Mouse (Mus musculus): ENCODE data around the gene Ccdc155. TPM values are rescaled to one million over a fixed set of nuclear protein-coding genes. Genes with fewer than 3 reads are reported as not detected.

Gene Ccdc155
- polyA plus RNA-seq, 1 experiment, result 0.20 TPM

DNA sequence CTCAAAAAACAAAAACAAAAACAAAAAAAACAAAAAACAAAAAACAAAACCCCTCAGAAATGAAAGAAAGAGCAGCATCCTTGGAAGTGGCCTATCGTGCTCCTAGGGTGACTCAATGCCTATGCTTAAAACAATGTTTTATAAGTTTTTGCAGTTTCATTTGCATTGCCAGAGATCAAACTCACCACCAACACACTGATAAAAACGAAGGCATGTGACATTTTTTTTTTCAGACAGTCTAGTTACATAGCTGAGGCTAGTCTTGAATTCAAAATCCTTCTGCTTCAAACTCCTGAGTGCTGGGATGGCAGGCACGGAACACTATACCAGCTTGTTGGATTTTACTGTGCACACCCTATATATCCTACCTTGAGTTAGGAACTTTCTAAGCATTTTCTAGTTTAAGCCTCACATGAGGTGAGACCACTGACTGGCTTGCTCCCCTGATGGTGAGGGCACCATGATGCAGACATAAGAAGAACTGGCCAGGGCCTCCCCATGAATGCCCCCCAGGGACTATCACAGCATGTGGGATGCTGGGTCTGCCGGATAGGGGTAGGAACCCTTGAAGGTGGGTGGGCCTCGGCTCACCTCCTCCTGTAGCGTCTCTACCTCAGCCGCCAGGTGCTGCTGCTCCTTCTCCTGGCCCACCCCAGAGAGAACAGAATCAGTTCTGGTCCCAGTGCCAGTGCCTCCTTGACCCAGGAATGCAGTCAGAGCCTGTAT is 11.9 kb downstream of the Ccdc155 start:
- Histone ChIP-seq H3K27me3 (ENCODE audit: control insufficient read depth, insufficient read depth, low read length) (no peaks in the 10 kb centered on the region), H3K4me1 (ENCODE audit: control insufficient read depth, insufficient read depth, insufficient read length) (no peaks in the 10 kb centered on the region), H3K4me3 (ENCODE audit: extremely low read depth, insufficient read depth, insufficient read length) (no peak overlapping the region), H3K27ac (ENCODE audit: insufficient read depth, low read length) (no peak overlapping the region), H3K36me3 (ENCODE audit: control insufficient read depth, insufficient read depth, low read length) (no peaks in the 10 kb centered on the region)
- no peak for DNase-seq (ENCODE audit: low read depth in 1 of 2, low spot score in 2 of 2)
- 85% methylated on average over 7 of the region's 7 CpGs for WGBS
- TF ChIP-seq CTCF (IDR thresholded peaks at IDR 0.05; ENCODE audit: extremely low read depth, insufficient read depth, insufficient read length, insufficient replicate concordance) (no peak), POLR2A (IDR thresholded peaks at IDR 0.05; ENCODE audit: low read depth, low read length) (no peak)

DNA sequence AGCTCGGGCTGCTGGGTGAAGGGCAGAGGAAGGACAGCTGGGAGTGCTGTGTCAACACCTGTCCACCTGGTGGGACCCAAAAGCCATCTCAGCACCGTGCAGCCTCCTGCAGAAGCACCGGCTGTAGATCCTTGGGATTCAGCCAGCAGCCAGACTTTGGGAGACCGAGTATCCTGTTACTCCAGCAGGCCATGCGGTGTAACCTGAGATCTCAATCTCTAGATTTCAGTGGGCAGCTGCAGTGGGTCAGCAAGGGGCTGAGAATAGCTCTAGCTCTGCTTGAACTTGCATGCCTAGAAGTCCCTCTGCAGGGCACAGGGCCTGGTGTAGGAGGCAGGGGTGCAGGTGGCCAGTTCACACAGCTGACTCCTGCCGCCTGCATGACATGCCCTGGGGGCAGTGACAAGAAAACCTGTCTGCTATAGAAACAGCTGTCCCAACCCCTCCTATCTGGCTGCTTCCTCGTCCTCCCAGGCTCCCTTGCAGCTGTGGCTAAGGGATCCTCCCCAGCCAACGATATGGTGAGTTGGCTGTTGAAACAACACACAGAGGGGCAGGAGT is 12.8 kb downstream of the Ccdc155 start:
- Histone ChIP-seq H3K27ac (ENCODE audit: insufficient read depth, low read length) (no peak overlapping the region), H3K36me3 (ENCODE audit: control insufficient read depth, insufficient read depth, low read length) (no peaks in the 10 kb centered on the region), H3K4me3 (ENCODE audit: extremely low read depth, insufficient read depth, insufficient read length) (no peak overlapping the region), H3K27me3 (ENCODE audit: control insufficient read depth, insufficient read depth, low read length) (no peaks in the 10 kb centered on the region), H3K4me1 (ENCODE audit: control insufficient read depth, insufficient read depth, insufficient read length) (no peaks in the 10 kb centered on the region)
- no peak for TF ChIP-seq POLR2A (IDR thresholded peaks at IDR 0.05; ENCODE audit: low read depth, low read length)
- no peak for TF ChIP-seq CTCF (IDR thresholded peaks at IDR 0.05; ENCODE audit: extremely low read depth, insufficient read depth, insufficient read length, insufficient replicate concordance)
- 49% methylated on average over 8 of the region's 8 CpGs for WGBS
- DNase-seq (ENCODE audit: low read depth in 1 of 2, low spot score in 2 of 2), result no peak

DNA sequence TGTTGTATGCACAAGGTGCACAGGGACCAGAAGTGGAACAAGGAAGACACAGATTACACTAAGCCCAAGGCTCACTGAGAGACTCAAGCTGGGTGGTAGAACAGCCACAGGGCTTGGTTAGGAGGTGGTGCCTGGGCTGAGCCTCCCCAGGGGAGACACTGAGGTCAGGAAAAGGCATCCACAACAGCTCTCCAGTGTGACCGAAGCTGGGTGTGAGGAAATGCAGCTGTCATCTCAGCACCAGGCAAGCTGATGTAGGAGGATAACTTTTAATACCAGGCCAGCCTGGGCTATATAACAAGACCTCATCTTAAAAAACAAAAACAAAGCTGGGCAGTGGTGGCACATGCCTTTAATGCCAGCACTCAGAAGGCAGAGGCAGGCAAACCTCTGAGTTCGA is 13.5 kb downstream of the Ccdc155 start:
- Histone ChIP-seq H3K27me3 (ENCODE audit: control insufficient read depth, insufficient read depth, low read length) (no peaks in the 10 kb centered on the region), H3K36me3 (ENCODE audit: control insufficient read depth, insufficient read depth, low read length) (no peaks in the 10 kb centered on the region), H3K27ac (ENCODE audit: insufficient read depth, low read length) (no peak overlapping the region), H3K4me3 (ENCODE audit: extremely low read depth, insufficient read depth, insufficient read length) (no peak overlapping the region), H3K4me1 (ENCODE audit: control insufficient read depth, insufficient read depth, insufficient read length) (no peaks in the 10 kb centered on the region)
- TF ChIP-seq CTCF (IDR thresholded peaks at IDR 0.05; ENCODE audit: extremely low read depth, insufficient read depth, insufficient read length, insufficient replicate concordance), result no peak
- TF ChIP-seq POLR2A (IDR thresholded peaks at IDR 0.05; ENCODE audit: low read depth, low read length), result no peak
- no peak for DNase-seq (ENCODE audit: low read depth in 1 of 2, low spot score in 2 of 2)
- WGBS, result 51% methylated on average over 2 of the region's 2 CpGs

DNA sequence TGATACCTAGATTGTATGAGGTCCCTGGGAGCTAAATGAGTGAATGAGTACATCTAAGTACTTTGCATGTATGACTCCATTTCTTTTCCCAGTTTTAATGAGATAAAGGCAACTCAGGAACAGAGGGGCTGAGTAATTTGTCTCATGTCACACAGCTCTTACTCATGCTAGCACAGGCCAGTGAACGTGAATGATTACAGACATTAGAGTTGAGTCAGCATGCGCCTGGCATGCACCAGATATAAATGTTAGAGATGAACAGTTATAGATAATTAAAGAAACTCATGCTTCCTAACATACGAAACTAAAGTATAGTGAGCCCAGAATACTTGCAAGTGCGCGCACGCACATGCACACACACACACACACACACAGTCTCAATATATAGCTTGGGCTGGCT is 14.5 kb downstream of the Ccdc155 start:
- Histone ChIP-seq H3K27ac (ENCODE audit: insufficient read depth, low read length) (no peak overlapping the region), H3K27me3 (ENCODE audit: control insufficient read depth, insufficient read depth, low read length) (no peaks in the 10 kb centered on the region), H3K4me3 (ENCODE audit: extremely low read depth, insufficient read depth, insufficient read length) (no peak overlapping the region), H3K4me1 (ENCODE audit: control insufficient read depth, insufficient read depth, insufficient read length) (no peaks in the 10 kb centered on the region), H3K36me3 (ENCODE audit: control insufficient read depth, insufficient read depth, low read length) (no peaks in the 10 kb centered on the region)
- no peak for TF ChIP-seq POLR2A (IDR thresholded peaks at IDR 0.05; ENCODE audit: low read depth, low read length)
- no peak for TF ChIP-seq CTCF (IDR thresholded peaks at IDR 0.05; ENCODE audit: extremely low read depth, insufficient read depth, insufficient read length, insufficient replicate concordance)
- 83% methylated on average over 6 of the region's 6 CpGs for WGBS
- no peak for DNase-seq (ENCODE audit: low read depth in 1 of 2, low spot score in 2 of 2)

DNA sequence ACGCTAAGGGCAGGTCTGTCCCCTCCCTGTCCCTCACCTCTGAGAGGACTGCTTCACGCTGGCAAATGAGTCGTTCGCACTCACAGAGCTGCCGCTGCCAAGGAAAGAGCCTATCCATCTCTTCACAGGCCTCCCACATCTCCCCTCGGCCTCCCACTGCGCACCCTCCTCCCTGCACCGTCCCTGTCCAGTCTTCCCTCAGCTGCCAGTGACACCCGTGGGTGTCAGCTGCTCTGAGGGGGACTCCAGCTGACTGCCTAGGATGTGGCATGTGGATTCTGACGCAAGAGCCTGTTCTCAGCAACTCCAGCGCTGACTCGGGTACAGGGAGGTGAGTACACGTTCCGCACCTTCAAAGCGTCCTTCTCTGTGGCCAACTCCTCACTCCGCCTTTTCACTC is 15.1 kb downstream of the Ccdc155 start:
- no peak overlapping the region for H3K4me3 ChIP-seq (ENCODE audit: extremely low read depth, insufficient read depth, insufficient read length)
- H3K36me3 ChIP-seq (ENCODE audit: control insufficient read depth, insufficient read depth, low read length), result no peaks in the 10 kb centered on the region
- no peak for DNase-seq (ENCODE audit: low read depth in 1 of 2, low spot score in 2 of 2)
- H3K27ac ChIP-seq (ENCODE audit: insufficient read depth, low read length), result no peak overlapping the region
- 65% methylated on average over 16 of the region's 16 CpGs for WGBS
- H3K27me3 ChIP-seq (ENCODE audit: control insufficient read depth, insufficient read depth, low read length), result no peaks in the 10 kb centered on the region
- TF ChIP-seq POLR2A (IDR thresholded peaks at IDR 0.05; ENCODE audit: low read depth, low read length) (no peak), CTCF (IDR thresholded peaks at IDR 0.05; ENCODE audit: extremely low read depth, insufficient read depth, insufficient read length, insufficient replicate concordance) (no peak)
- no peaks in the 10 kb centered on the region for H3K4me1 ChIP-seq (ENCODE audit: control insufficient read depth, insufficient read depth, insufficient read length)

DNA sequence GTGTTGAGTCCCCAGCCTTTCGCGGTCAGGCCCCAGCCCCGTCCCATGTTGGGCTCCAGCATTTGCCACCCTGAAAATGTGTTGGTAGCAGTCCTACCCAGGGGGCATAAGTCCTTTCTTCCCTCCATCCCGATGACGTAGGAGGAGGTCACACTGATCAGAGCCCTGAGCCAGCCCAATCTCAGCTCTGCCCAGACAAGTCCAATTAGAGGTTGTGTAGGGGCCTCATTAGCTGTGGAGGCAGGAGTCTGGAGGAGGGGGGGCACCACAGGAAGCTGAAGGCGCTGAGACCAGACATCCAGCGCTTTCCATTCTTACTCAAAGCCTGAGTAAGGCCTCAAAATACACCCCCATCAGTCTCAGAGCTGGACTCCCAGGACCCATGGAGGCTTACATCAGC is 18.8 kb downstream of the Ccdc155 start:
- WGBS, result 79% methylated on average over 7 of the region's 7 CpGs
- Histone ChIP-seq H3K27ac (ENCODE audit: insufficient read depth, low read length) (no peak overlapping the region), H3K27me3 (ENCODE audit: control insufficient read depth, insufficient read depth, low read length) (peaks cover 12% of the 10 kb centered on the region), H3K4me1 (ENCODE audit: control insufficient read depth, insufficient read depth, insufficient read length) (peaks cover 4% of the 10 kb centered on the region; the same call in 1 of the 2 replicates), H3K36me3 (ENCODE audit: control insufficient read depth, insufficient read depth, low read length) (no peaks in the 10 kb centered on the region), H3K4me3 (ENCODE audit: extremely low read depth, insufficient read depth, insufficient read length) (no peak overlapping the region)
- no peak for DNase-seq (ENCODE audit: low read depth in 1 of 2, low spot score in 2 of 2)
- no peak for TF ChIP-seq CTCF (IDR thresholded peaks at IDR 0.05; ENCODE audit: extremely low read depth, insufficient read depth, insufficient read length, insufficient replicate concordance)
- no peak for TF ChIP-seq POLR2A (IDR thresholded peaks at IDR 0.05; ENCODE audit: low read depth, low read length)

DNA sequence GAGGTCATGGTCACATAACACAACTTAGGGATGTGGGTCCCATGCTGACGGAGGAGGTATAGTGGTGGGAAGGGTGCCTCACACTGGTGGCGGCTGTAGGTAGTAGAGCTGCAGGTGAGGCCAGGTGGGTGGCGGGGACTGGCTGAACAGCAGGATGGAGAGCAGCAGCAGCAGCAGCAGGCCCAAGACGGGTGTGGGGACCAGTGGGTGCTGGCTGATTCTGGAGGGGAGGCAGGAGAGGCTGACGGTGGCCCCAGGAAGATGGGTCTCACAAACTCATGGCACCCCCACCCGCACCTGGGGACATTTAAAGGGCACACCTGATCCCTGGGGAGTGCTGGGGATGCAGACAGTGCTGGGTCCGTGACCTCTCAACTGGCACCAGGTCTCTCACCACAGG is 21.0 kb downstream of the Ccdc155 start:
- Histone ChIP-seq H3K4me3 (ENCODE audit: extremely low read depth, insufficient read depth, insufficient read length) (no peak overlapping the region), H3K36me3 (ENCODE audit: control insufficient read depth, insufficient read depth, low read length) (no peaks in the 10 kb centered on the region), H3K27ac (ENCODE audit: insufficient read depth, low read length) (no peak overlapping the region), H3K27me3 (ENCODE audit: control insufficient read depth, insufficient read depth, low read length) (peaks cover 14% of the 10 kb centered on the region), H3K4me1 (ENCODE audit: control insufficient read depth, insufficient read depth, insufficient read length) (peaks cover 4% of the 10 kb centered on the region; the same call in 1 of the 2 replicates)
- 85% methylated on average over 7 of the region's 7 CpGs for WGBS
- TF ChIP-seq CTCF (IDR thresholded peaks at IDR 0.05; ENCODE audit: extremely low read depth, insufficient read depth, insufficient read length, insufficient replicate concordance), result no peak
- no peak for TF ChIP-seq POLR2A (IDR thresholded peaks at IDR 0.05; ENCODE audit: low read depth, low read length)
- no peak for DNase-seq (ENCODE audit: low read depth in 1 of 2, low spot score in 2 of 2)

All from spleen, adult 2 months (tissue).